Mouse (Mus musculus): Measurements from ENCODE around the gene Sit1. TPM values are rescaled to one million over a fixed set of nuclear protein-coding genes. Genes with fewer than 3 reads are reported as not detected.

Sit1 gene
- polyA plus RNA-seq, 1 experiment from 2014 or later, result not detected

DNA sequence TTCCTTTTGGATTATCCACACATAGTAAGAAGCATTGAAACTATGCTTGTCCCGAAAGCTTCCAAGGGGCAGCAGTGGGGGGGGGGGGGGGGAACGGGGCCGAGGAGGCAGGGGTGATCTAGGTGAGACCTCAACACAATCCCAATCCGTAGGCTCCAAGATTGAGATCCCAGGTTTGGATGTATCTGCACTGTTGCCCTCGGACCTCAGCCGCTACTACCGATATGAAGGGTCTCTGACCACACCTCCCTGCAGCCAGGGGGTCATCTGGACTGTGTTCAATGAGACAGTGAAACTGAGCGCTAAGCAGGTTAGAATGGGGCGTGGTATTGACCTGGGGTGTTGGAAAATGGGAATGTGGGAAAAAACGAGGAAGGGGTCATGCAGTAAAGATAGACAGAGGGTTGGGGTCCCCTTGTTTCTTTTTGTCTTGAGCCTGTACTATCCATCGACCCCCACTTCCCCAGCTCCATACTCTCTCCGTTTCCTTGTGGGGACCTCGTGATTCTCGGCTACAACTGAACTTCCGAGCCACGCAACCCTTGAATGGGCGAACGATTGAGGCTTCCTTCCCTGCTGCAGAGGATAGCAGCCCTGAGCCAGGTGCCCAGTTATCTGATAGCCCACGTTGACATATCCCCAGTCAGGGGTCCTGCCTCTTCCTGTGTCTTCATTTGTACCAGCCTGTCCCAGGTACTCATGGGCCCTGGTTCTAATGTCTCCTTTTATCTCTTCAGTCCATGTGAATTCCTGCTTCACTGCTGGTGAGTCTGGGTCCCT lies 28.3 kb upstream of the Sit1 start:
- no peak for TF ChIP-seq CTCF (IDR thresholded peaks at IDR 0.05; ENCODE audit: low read depth)
- Histone ChIP-seq H3K27ac (ENCODE audit: low read depth, low read length) (no peak overlapping the region), H3K4me1 (replicated peaks; ENCODE audit: control insufficient read depth, insufficient read depth, low read length) (peaks cover 4% of the 10 kb centered on the region; the same call in 1 of the 2 replicates), H3K4me2 (replicated peaks; ENCODE audit: low read depth) (no peak overlapping the region), H3K27me3 (replicated peaks; ENCODE audit: control insufficient read depth, insufficient read depth, low read length) (0 out of 2 replicates have a peak, but pooled peaks cover 11% of the 10 kb centered on the region), H3K4me3 (ENCODE audit: low read depth, low read length) (no peak overlapping the region), H3K9me3 (ENCODE audit: control insufficient read depth) (no peaks in the 10 kb centered on the region), H3K36me3 (ENCODE audit: control insufficient read depth, insufficient read depth) (peaks cover 17% of the 10 kb centered on the region; the same call in 1 of the 2 replicates), H3K9ac (ENCODE audit: low read depth, low read length) (no peak overlapping the region)
- ATAC-seq, result no peak
- 74% methylated on average over 19 of the region's 19 CpGs for WGBS

DNA sequence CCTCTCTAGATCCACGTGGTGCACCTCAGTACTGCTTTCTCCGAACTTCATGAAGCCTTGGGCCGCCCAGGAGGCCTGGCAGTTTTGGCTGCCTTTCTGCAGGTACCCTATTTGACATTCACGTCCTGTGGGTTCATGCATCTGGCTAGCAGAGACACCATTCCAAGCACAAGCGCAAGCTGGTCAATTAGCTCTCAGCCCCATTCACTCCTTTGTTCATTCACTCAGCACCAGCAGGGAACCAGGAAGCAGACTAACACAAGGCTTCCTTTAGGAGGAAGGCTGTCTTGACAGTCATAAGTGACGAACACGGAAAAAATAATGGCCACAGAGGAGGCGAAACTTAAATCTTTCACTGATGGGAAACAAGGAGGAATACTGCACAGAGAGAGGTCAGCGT lies 25.6 kb upstream of the Sit1 start:
- 27% methylated on average over 9 of the region's 9 CpGs for WGBS
- H3K36me3 ChIP-seq (ENCODE audit: control insufficient read depth, insufficient read depth), result no peaks in the 10 kb centered on the region; the same call in 1 of the 2 replicates
- peak overlapping the region; percentile 70 for H3K4me2 ChIP-seq (replicated peaks; ENCODE audit: low read depth)
- H3K9ac ChIP-seq (ENCODE audit: low read depth, low read length), result no peak overlapping the region
- H3K4me1 ChIP-seq (replicated peaks; ENCODE audit: control insufficient read depth, insufficient read depth, low read length), result peaks cover 4% of the 10 kb centered on the region
- no peaks in the 10 kb centered on the region for H3K27me3 ChIP-seq (replicated peaks; ENCODE audit: control insufficient read depth, insufficient read depth, low read length)
- H3K27ac ChIP-seq (ENCODE audit: low read depth, low read length), result peak overlapping the region; percentile 68
- peak; percentile 22; the same call in 1 of the 2 replicates for ATAC-seq
- no peak for TF ChIP-seq CTCF (IDR thresholded peaks at IDR 0.05; ENCODE audit: low read depth)
- no peaks in the 10 kb centered on the region for H3K9me3 ChIP-seq (ENCODE audit: control insufficient read depth)
- peak overlapping the region; percentile 43 for H3K4me3 ChIP-seq (ENCODE audit: low read depth, low read length)

DNA sequence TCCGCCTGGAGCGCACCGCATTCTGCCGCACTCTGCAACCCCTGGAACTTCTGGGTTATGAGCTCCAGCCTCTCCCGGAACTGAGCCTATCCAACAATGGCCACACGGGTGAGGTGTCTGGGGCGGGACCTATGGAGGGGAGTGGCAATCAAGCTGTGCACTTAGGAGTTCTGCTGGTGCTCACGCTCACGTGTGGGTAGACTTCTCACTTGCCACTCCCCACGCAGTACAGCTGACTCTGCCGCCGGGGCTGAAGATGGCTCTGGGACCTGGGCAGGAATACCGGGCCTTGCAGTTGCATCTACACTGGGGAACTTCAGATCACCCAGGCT lies 25.1 kb upstream of the Sit1 start:
- H3K36me3 ChIP-seq (ENCODE audit: control insufficient read depth, insufficient read depth), result no peaks in the 10 kb centered on the region; the same call in 1 of the 2 replicates
- H3K9ac ChIP-seq (ENCODE audit: low read depth, low read length), result peak overlapping the region; percentile 47; the same call in 1 of the 2 replicates
- WGBS, result 5% methylated on average over 13 of the region's 13 CpGs
- peak overlapping the region; percentile 43 for H3K4me3 ChIP-seq (ENCODE audit: low read depth, low read length)
- peak; percentile 86 for ATAC-seq
- H3K27me3 ChIP-seq (replicated peaks; ENCODE audit: control insufficient read depth, insufficient read depth, low read length), result no peaks in the 10 kb centered on the region
- peaks cover 4% of the 10 kb centered on the region for H3K4me1 ChIP-seq (replicated peaks; ENCODE audit: control insufficient read depth, insufficient read depth, low read length)
- no peaks in the 10 kb centered on the region for H3K9me3 ChIP-seq (ENCODE audit: control insufficient read depth)
- peak overlapping the region; percentile 70 for H3K4me2 ChIP-seq (replicated peaks; ENCODE audit: low read depth)
- H3K27ac ChIP-seq (ENCODE audit: low read depth, low read length), result peak overlapping the region; percentile 68
- TF ChIP-seq CTCF (IDR thresholded peaks at IDR 0.05; ENCODE audit: low read depth), result peak; percentile 32

DNA sequence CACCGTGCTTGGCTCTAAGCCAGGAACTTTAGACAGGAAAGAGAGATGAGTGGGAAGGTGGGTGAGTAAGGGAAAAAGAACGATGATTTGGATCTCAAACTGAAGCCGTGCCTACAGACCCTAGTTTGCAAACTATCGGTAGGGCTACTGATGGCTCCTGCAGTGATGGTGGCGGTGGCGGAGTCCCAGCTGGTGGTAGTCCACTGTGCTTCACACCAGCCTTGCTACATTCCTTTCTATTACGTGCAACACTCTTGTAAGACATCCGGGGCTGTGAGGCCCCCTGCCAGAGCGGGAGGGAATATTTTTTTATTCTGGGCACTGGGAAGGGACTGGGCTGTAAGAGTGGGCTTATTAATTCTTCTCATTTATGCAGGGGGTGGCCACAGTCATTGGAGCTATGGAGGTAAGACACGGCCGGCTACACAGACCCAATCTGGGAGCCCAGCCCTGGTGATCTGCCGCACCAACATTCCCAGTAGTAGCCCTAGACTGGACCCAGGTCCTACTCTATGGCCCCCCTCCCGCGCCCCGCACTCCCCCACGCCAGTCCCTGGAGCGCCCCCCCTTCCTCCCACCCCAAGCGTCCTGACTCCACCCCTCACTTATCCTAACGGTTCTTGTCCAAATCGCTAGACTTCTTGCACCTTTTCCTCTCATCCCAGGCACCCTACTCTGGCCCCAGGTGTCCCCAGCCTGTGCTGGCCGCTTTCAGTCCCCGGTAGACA lies 24.6 kb upstream of the Sit1 start:
- H3K4me3 ChIP-seq (ENCODE audit: low read depth, low read length), result peak overlapping the region; percentile 43
- peak overlapping the region; percentile 47; the same call in 1 of the 2 replicates for H3K9ac ChIP-seq (ENCODE audit: low read depth, low read length)
- TF ChIP-seq CTCF (IDR thresholded peaks at IDR 0.05; ENCODE audit: low read depth), result no peak
- ATAC-seq, result peak; percentile 15; the same call in 1 of the 2 replicates
- H3K9me3 ChIP-seq (ENCODE audit: control insufficient read depth), result no peaks in the 10 kb centered on the region
- no peaks in the 10 kb centered on the region for H3K27me3 ChIP-seq (replicated peaks; ENCODE audit: control insufficient read depth, insufficient read depth, low read length)
- peak overlapping the region; percentile 68 for H3K27ac ChIP-seq (ENCODE audit: low read depth, low read length)
- H3K36me3 ChIP-seq (ENCODE audit: control insufficient read depth, insufficient read depth), result no peaks in the 10 kb centered on the region; the same call in 1 of the 2 replicates
- peaks cover 4% of the 10 kb centered on the region for H3K4me1 ChIP-seq (replicated peaks; ENCODE audit: control insufficient read depth, insufficient read depth, low read length)
- peak overlapping the region; percentile 70 for H3K4me2 ChIP-seq (replicated peaks; ENCODE audit: low read depth)
- WGBS, result 3% methylated on average over 21 of the region's 22 CpGs

DNA sequence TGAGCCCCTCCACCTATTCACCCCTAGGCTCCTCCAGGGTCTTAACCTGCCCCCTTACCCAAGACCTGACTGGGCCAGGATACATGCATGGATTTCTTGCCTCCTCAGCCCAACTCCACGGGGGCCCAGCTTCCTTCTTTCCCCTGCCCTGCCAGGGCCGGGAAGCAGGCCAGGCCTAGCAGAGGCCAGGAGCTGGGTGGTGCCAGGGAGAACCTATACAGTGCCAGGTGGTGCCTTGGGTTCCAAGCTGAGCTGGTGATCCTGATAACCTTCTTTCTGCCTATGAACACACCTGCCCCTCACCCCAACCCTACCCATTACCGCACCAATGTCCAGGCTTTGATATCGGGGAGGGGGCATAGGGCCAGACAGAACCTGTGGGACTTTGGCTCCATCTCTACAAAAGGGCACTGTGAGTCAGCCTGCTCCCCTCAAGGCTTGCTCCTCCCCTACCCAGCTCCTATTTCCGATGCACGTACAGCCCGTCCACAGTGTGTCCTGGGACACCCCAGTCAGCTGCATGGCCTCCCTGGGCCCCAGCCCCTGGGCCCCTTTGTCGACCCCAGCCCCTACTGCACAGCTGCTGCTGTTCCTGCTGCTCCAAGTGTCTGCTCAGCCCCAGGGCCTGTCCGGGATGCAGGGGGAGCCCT lies 23.1 kb upstream of the Sit1 start, which contains the start of gene Car9:
Gene Car9, plus strand, starts transcription at position 431 of the 650 bp plus-strand sequence.
- Histone ChIP-seq H3K36me3 (ENCODE audit: control insufficient read depth, insufficient read depth) (no peaks in the 10 kb centered on the region), H3K4me1 (replicated peaks; ENCODE audit: control insufficient read depth, insufficient read depth, low read length) (peaks cover 4% of the 10 kb centered on the region), H3K9ac (ENCODE audit: low read depth, low read length) (no peak within 1 kb of the TSS), H3K4me2 (replicated peaks; ENCODE audit: low read depth) (peak within 1 kb of the TSS; percentile 70), H3K4me3 (ENCODE audit: low read depth, low read length) (peak within 1 kb of the TSS; percentile 43), H3K27ac (ENCODE audit: low read depth, low read length) (no peak within 1 kb of the TSS), H3K9me3 (ENCODE audit: control insufficient read depth) (no peaks in the 10 kb centered on the region), H3K27me3 (replicated peaks; ENCODE audit: control insufficient read depth, insufficient read depth, low read length) (no peaks in the 10 kb centered on the region)
- ATAC-seq, result no peak
- WGBS, result 43% methylated on average over 9 of the region's 9 CpGs
- no peak for TF ChIP-seq CTCF (IDR thresholded peaks at IDR 0.05; ENCODE audit: low read depth)

DNA sequence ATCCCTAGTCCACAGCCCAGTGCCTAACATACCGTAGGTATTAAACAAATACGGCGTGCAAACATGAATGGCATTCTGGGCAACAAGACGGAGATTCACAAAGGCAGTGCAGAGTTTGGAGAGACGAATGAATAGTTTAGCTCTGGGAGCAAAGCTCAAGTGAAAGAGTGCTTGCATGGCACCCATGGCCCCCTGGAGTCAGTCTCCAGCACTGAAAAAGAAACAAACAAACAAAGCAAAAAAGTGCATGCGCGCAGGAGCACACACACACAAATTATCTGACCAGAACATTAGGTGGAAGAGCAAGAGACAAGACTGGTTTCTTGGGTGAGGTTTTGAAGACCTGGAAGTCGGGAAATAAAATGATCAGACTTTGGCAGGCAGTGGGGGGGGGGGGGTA lies 22.5 kb upstream of the Sit1 start:
- no peak for TF ChIP-seq CTCF (IDR thresholded peaks at IDR 0.05; ENCODE audit: low read depth)
- WGBS, result 76% methylated on average over 8 of the region's 8 CpGs
- no peaks in the 10 kb centered on the region for H3K27me3 ChIP-seq (replicated peaks; ENCODE audit: control insufficient read depth, insufficient read depth, low read length)
- no peak overlapping the region for H3K27ac ChIP-seq (ENCODE audit: low read depth, low read length)
- H3K9ac ChIP-seq (ENCODE audit: low read depth, low read length), result no peak overlapping the region
- peaks cover 4% of the 10 kb centered on the region for H3K4me1 ChIP-seq (replicated peaks; ENCODE audit: control insufficient read depth, insufficient read depth, low read length)
- H3K9me3 ChIP-seq (ENCODE audit: control insufficient read depth), result no peaks in the 10 kb centered on the region
- no peak for ATAC-seq
- H3K36me3 ChIP-seq (ENCODE audit: control insufficient read depth, insufficient read depth), result no peaks in the 10 kb centered on the region
- no peak overlapping the region for H3K4me3 ChIP-seq (ENCODE audit: low read depth, low read length)
- no peak overlapping the region for H3K4me2 ChIP-seq (replicated peaks; ENCODE audit: low read depth)

Data from intestine, postnatal 0 days (tissue).